Mouse (Mus musculus): ENCODE data around the gene 2310022A10Rik. TPM values are rescaled to one million over a fixed set of nuclear protein-coding genes. Genes with fewer than 3 reads are reported as not detected.

The 2310022A10Rik gene
- polyA plus RNA-seq, 1 experiment from 2014 or later = 36.3 TPM

- WGBS = 79% methylated on average over 21 of the region's 21 CpGs
These were observed 24.0 kb upstream of the 2310022A10Rik start for GRCm38 (mm10) chr7:27529070-27529469.

GRCm38 (mm10) chr7:27530937-27531336 lies 22.1 kb upstream of the 2310022A10Rik start:
- Histone ChIP-seq H3K4me3 (no peak overlapping the region), H3K27ac (no peak overlapping the region), H3K27me3 (ENCODE audit: insufficient read depth, poor library complexity, severe bottlenecking) (no peaks in the 10 kb centered on the region), H3K36me3 (peaks cover 40% of the 10 kb centered on the region), H3K9me3 (no peaks in the 10 kb centered on the region), H3K4me1 (peaks cover 17% of the 10 kb centered on the region)
- WGBS = 75% methylated on average over 3 of the region's 3 CpGs
- DNase-seq (ENCODE audit: low spot score) = no peak

More at GRCm38 (mm10) chr7:27529070-27529469, 24.0 kb upstream of the 2310022A10Rik start:
- no peak for DNase-seq (ENCODE audit: low spot score)
- Histone ChIP-seq H3K36me3 (peaks cover 29% of the 10 kb centered on the region), H3K4me1 (peaks cover 18% of the 10 kb centered on the region; the same call in 1 of the 2 replicates), H3K4me3 (no peak overlapping the region), H3K27me3 (ENCODE audit: insufficient read depth, poor library complexity, severe bottlenecking) (no peaks in the 10 kb centered on the region), H3K9me3 (no peaks in the 10 kb centered on the region), H3K27ac (no peak overlapping the region)

- 90% methylated on average over 10 of the region's 10 CpGs for WGBS
- peaks cover 12% of the 10 kb centered on the region for H3K4me1 ChIP-seq
- H3K36me3 ChIP-seq = peaks cover 47% of the 10 kb centered on the region
- DNase-seq (ENCODE audit: low spot score) = no peak
- H3K9me3 ChIP-seq = no peaks in the 10 kb centered on the region
- H3K4me3 ChIP-seq = no peak overlapping the region
- no peak overlapping the region for H3K27ac ChIP-seq
- no peaks in the 10 kb centered on the region for H3K27me3 ChIP-seq (ENCODE audit: insufficient read depth, poor library complexity, severe bottlenecking)
These were observed 21.3 kb upstream of the 2310022A10Rik start for GRCm38 (mm10) chr7:27531707-27532106.

GRCm38 (mm10) chr7:27532480-27533050 lies 20.5 kb upstream of the 2310022A10Rik start:
- H3K36me3 ChIP-seq = peaks cover 54% of the 10 kb centered on the region
- peaks cover 12% of the 10 kb centered on the region for H3K4me1 ChIP-seq
- no peak overlapping the region for H3K4me3 ChIP-seq
- no peak overlapping the region for H3K27ac ChIP-seq
- WGBS = 76% methylated on average over 9 of the region's 9 CpGs
- no peak for DNase-seq (ENCODE audit: low spot score)
- no peaks in the 10 kb centered on the region for H3K9me3 ChIP-seq
- H3K27me3 ChIP-seq (ENCODE audit: insufficient read depth, poor library complexity, severe bottlenecking) = no peaks in the 10 kb centered on the region

GRCm38 (mm10) chr7:27535386-27535785 lies 17.6 kb upstream of the 2310022A10Rik start:
- 42% methylated on average over 2 of the region's 2 CpGs for WGBS
- H3K36me3 ChIP-seq = peaks cover 64% of the 10 kb centered on the region
- H3K27ac ChIP-seq = no peak overlapping the region
- H3K9me3 ChIP-seq = no peaks in the 10 kb centered on the region
- peaks cover 6% of the 10 kb centered on the region for H3K4me1 ChIP-seq
- no peak overlapping the region for H3K4me3 ChIP-seq
- no peaks in the 10 kb centered on the region for H3K27me3 ChIP-seq (ENCODE audit: insufficient read depth, poor library complexity, severe bottlenecking)
- no peak for DNase-seq (ENCODE audit: low spot score)

GRCm38 (mm10) chr7:27536618-27537017 lies 16.4 kb upstream of the 2310022A10Rik start:
- Histone ChIP-seq H3K9me3 (no peaks in the 10 kb centered on the region), H3K4me3 (no peak overlapping the region), H3K4me1 (peaks cover 15% of the 10 kb centered on the region), H3K36me3 (peaks cover 57% of the 10 kb centered on the region), H3K27ac (no peak overlapping the region), H3K27me3 (ENCODE audit: insufficient read depth, poor library complexity, severe bottlenecking) (peaks cover 4% of the 10 kb centered on the region; the same call in 1 of the 2 replicates)
- DNase-seq (ENCODE audit: low spot score) = no peak
- WGBS = 89% methylated on average over 6 of the region's 6 CpGs

GRCm38 (mm10) chr7:27537998-27538397 lies 15.0 kb upstream of the 2310022A10Rik start:
- Histone ChIP-seq H3K9me3 (no peaks in the 10 kb centered on the region), H3K36me3 (peaks cover 43% of the 10 kb centered on the region), H3K27ac (no peak overlapping the region), H3K4me1 (peaks cover 26% of the 10 kb centered on the region), H3K27me3 (ENCODE audit: insufficient read depth, poor library complexity, severe bottlenecking) (peaks cover 5% of the 10 kb centered on the region; the same call in 1 of the 2 replicates), H3K4me3 (no peak overlapping the region)
- DNase-seq (ENCODE audit: low spot score) = no peak
- 85% methylated on average over 8 of the region's 8 CpGs for WGBS

GRCm38 (mm10) chr7:27538797-27539196 lies 14.2 kb upstream of the 2310022A10Rik start:
- H3K36me3 ChIP-seq = peaks cover 36% of the 10 kb centered on the region
- 76% methylated on average over 2 of the region's 2 CpGs for WGBS
- H3K4me1 ChIP-seq = peaks cover 29% of the 10 kb centered on the region
- H3K9me3 ChIP-seq = no peaks in the 10 kb centered on the region
- DNase-seq (ENCODE audit: low spot score) = no peak
- H3K4me3 ChIP-seq = no peak overlapping the region
- no peak overlapping the region for H3K27ac ChIP-seq
- peaks cover 5% of the 10 kb centered on the region; the same call in 1 of the 2 replicates for H3K27me3 ChIP-seq (ENCODE audit: insufficient read depth, poor library complexity, severe bottlenecking)

GRCm38 (mm10) chr7:27540521-27540920 lies 12.5 kb upstream of the 2310022A10Rik start:
- peaks cover 30% of the 10 kb centered on the region for H3K4me1 ChIP-seq
- no peak overlapping the region for H3K4me3 ChIP-seq
- peaks cover 5% of the 10 kb centered on the region; the same call in 1 of the 2 replicates for H3K27me3 ChIP-seq (ENCODE audit: insufficient read depth, poor library complexity, severe bottlenecking)
- DNase-seq (ENCODE audit: low spot score) = no peak
- no peaks in the 10 kb centered on the region for H3K9me3 ChIP-seq
- peaks cover 30% of the 10 kb centered on the region for H3K36me3 ChIP-seq
- no peak overlapping the region for H3K27ac ChIP-seq
- WGBS = 69% methylated on average over 2 of the region's 2 CpGs

GRCm38 (mm10) chr7:27540935-27541334 lies 12.1 kb upstream of the 2310022A10Rik start:
- Histone ChIP-seq H3K4me1 (peaks cover 27% of the 10 kb centered on the region), H3K27ac (no peak overlapping the region), H3K9me3 (no peaks in the 10 kb centered on the region), H3K27me3 (ENCODE audit: insufficient read depth, poor library complexity, severe bottlenecking) (peaks cover 5% of the 10 kb centered on the region; the same call in 1 of the 2 replicates), H3K4me3 (no peak overlapping the region; the same call in 1 of the 2 replicates), H3K36me3 (peaks cover 26% of the 10 kb centered on the region)
- WGBS = 80% methylated on average over 6 of the region's 6 CpGs
- DNase-seq (ENCODE audit: low spot score) = no peak

GRCm38 (mm10) chr7:27541431-27541830 lies 11.6 kb upstream of the 2310022A10Rik start:
- DNase-seq (ENCODE audit: low spot score) = no peak
- Histone ChIP-seq H3K36me3 (peaks cover 21% of the 10 kb centered on the region), H3K4me1 (peaks cover 27% of the 10 kb centered on the region), H3K27me3 (ENCODE audit: insufficient read depth, poor library complexity, severe bottlenecking) (peaks cover 5% of the 10 kb centered on the region; the same call in 1 of the 2 replicates), H3K9me3 (no peaks in the 10 kb centered on the region), H3K27ac (no peak overlapping the region), H3K4me3 (peak overlapping the region; percentile 5; the same call in 1 of the 2 replicates)
- WGBS = 79% methylated on average over 16 of the region's 16 CpGs

- H3K4me3 ChIP-seq = peak overlapping the region; percentile 66
- peaks cover 18% of the 10 kb centered on the region for H3K36me3 ChIP-seq
- no peaks in the 10 kb centered on the region for H3K9me3 ChIP-seq
- no peak for DNase-seq (ENCODE audit: low spot score)
- WGBS = 55% methylated on average over 5 of the region's 5 CpGs
- H3K4me1 ChIP-seq = peaks cover 27% of the 10 kb centered on the region
- H3K27ac ChIP-seq = peak overlapping the region; percentile 75; the same call in 1 of the 2 replicates
- peaks cover 5% of the 10 kb centered on the region; the same call in 1 of the 2 replicates for H3K27me3 ChIP-seq (ENCODE audit: insufficient read depth, poor library complexity, severe bottlenecking)
These were observed 11.1 kb upstream of the 2310022A10Rik start for GRCm38 (mm10) chr7:27541922-27542321.

GRCm38 (mm10) chr7:27542392-27543033 lies 10.5 kb upstream of the 2310022A10Rik start:
- 2% methylated on average over 30 of the region's 30 CpGs for WGBS
- Histone ChIP-seq H3K36me3 (peaks cover 12% of the 10 kb centered on the region; the same call in 1 of the 2 replicates), H3K9me3 (no peaks in the 10 kb centered on the region), H3K27ac (peak overlapping the region; percentile 75), H3K4me1 (peaks cover 27% of the 10 kb centered on the region), H3K27me3 (ENCODE audit: insufficient read depth, poor library complexity, severe bottlenecking) (peaks cover 5% of the 10 kb centered on the region; the same call in 1 of the 2 replicates), H3K4me3 (peak overlapping the region; percentile 66)
- peak; percentile 94 for DNase-seq (ENCODE audit: low spot score)
